Mouse (Mus musculus): Measurements from ENCODE around the gene Cpxm2.

GRCm38 (mm10) chr7:132181586-132182198 is 27.2 kb upstream of the Cpxm2 start:
- TF ChIP-seq CTCF (IDR thresholded peaks at IDR 0.05; ENCODE audit: borderline replicate concordance, insufficient read depth, low read length) (no peak), POLR2A (IDR thresholded peaks at IDR 0.05; ENCODE audit: low read depth, low read length) (no peak)

Measured in embryonic fibroblast, embryonic 13.5 days (primary cell).